Mouse (Mus musculus) kidney, adult 8-10 months (tissue): ENCODE results near the gene Prkcz.
"Not testable (repeated sequence)": the region's sequence is repeated elsewhere in the genome, so short reads cannot be mapped to it uniquely, and the experiment has no call there.

ENCODE experiments used
- DNase-seq, 2 experiments: peaks; one replicate each; pipeline ENCODE4 v3.0.0; 2022

Prkcz gene

DNA sequence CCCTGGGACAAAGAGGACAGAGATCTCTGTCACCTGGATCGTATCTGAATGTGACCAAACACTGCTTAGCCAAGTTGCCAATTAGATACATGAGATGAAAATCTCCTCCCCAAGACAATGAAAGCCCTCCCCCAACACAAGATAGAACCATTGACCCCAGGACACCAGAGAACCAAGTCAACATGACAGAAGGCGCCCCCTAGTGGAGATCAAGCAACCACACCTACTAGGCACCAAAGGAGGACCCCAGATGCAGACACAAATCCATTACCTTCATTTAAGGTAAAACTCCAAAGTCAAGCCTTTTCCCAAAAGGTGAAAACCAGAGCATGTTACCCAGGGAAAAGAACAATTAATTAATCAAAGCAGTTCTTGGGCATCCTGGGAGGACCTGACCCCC is 3.6 kb downstream of the Prkcz start:
- no peak for DNase-seq

GRCm38 (mm10) chr4:155356354-155356753 is 4.8 kb downstream of the Prkcz start:
- peak; percentile 87 to 92 for DNase-seq

- DNase-seq: peak; percentile 48 to 52
These were observed 6.6 kb downstream of the Prkcz start for GRCm38 (mm10) chr4:155354546-155354945.

- DNase-seq: no peak
These were observed 7.1 kb downstream of the Prkcz start for GRCm38 (mm10) chr4:155354035-155354434.

GRCm38 (mm10) chr4:155352581-155352980 is 8.6 kb downstream of the Prkcz start:
- DNase-seq: no peak

- DNase-seq: no peak
These were observed 14.8 kb downstream of the Prkcz start for GRCm38 (mm10) chr4:155346350-155346749.

DNA sequence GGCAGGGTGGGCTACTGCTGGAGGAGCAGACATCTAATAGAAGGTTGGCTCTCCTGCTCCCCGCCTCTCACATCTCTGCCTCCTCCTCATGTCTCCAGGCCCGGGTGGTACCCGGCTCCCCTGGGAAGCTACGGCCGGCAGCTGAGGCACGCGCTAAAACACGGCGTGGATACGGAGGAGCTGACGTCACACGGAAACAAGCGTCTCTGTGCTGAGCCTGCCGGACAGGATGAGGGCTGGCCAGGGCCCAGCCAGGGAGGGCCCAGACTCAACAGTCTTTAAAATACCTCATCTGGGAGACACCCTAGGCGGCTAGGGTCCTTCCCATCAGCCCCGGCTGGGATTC is 15.6 kb downstream of the Prkcz start:
- DNase-seq: peak in 1 of 2 experiments; percentile 34

- DNase-seq: no peak
These were observed 16.2 kb downstream of the Prkcz start for GRCm38 (mm10) chr4:155344716-155345607.

- DNase-seq: no peak
These were observed 16.9 kb downstream of the Prkcz start for GRCm38 (mm10) chr4:155344299-155344600.

GRCm38 (mm10) chr4:155343415-155344298 is 17.5 kb downstream of the Prkcz start:
- DNase-seq: no peak

- no peak for DNase-seq
These were observed 24.7 kb downstream of the Prkcz start for GRCm38 (mm10) chr4:155336284-155337050.

DNA sequence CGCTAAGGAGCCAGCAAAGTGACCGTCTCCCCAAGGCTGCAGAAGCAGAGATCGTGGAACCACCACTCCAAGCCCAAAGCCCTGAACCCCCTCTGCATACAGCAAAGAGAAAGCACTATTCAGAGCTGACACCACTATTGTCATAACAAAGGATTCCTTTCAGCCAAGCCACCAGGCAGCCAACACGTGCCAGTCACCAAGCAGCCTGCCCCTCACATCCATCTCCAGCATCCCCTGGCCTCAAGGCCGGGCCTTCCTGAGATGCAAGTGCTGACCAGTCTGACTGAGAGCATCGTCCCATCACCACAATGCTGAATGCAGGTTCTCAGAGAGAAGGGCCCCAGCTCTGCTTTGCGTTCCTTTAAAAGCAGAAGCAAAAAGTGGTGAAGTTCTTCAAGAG is 28.9 kb downstream of the Prkcz start:
- DNase-seq: no peak

DNA sequence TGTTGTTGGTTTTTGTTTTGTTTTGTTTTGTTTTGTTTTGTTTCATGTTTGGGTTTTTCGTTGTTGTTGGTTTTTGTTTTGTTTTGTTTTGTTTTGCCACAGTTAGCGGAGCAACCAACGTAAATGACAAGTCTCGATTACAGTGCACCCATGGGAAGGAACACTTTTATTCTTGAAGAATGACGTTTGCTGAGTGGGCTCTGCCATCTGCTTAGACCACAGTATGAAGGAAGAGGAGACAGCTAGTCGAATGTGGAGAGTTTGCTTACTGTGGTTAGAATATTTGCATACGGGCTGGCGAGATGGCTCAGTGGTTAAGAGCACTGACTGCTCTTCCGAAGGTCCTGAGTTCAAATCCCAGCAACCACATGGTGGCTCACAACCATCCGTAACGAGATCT is 32.8 kb downstream of the Prkcz start:
- DNase-seq: not testable (repeated sequence)

GRCm38 (mm10) chr4:155325773-155326172 is 35.4 kb downstream of the Prkcz start:
- DNase-seq: no peak

- DNase-seq: peak; percentile 63 to 75
These were observed 36.6 kb downstream of the Prkcz start for GRCm38 (mm10) chr4:155324511-155324910.

DNA sequence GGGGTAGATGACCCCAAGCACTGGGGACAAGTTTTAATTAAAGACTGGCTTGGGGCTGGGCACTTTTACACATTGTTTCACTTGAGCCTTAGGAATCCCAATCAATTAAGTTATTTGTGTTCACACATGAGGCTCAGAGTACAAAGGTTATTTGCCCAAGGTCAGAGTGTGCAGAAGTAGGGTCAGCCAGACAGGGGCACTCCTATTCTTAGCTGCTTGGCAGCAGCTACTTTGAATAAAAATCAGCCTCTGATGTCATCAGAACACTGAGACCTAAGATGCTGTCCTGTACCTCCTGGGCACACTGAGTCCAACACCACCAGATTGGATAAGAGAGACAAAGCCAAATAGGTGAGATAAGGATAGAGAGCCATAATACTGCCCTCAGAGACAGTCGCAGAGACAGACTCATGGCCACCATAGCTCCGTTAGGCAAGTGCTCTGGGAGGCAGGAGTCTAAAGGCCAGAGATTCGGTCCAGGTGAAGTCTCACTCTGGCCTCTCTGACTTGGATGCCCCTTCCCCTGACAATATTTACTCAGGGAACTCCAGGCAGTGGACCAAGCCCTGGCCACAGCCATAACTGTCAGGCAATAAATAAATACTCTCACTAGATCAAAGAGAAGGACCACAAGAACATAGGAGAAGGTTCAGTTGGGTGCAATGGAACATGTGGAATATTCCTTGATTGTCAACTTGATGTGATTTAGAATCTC is 37.9 kb downstream of the Prkcz start:
- DNase-seq: peak; percentile 22 to 55

GRCm38 (mm10) chr4:155320281-155321244 is 40.6 kb downstream of the Prkcz start:
- peak in 1 of 2 experiments; percentile 17 for DNase-seq

- peak in 1 of 2 experiments; percentile 8 for DNase-seq
These were observed 42.9 kb downstream of the Prkcz start for GRCm38 (mm10) chr4:155318266-155318665.

DNA sequence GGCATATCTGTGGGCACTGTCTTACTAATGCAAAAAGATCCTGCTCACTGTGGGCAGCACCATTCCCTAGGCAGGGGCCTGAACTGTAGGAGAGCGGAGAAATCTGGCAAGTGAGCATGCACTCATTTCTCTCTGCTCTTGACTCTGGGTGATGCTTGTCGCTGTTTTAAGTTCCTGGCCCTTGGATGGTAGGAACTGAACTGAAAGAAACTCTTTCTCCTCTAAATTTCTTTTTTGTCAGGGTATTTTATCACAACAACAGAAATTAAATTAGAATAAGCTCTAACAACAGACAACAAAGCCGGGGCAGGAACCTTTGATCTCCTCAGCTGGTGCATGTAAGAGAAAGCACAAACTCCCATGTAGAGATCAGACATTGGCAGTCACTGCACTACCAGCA is 46.1 kb downstream of the Prkcz start:
- DNase-seq: no peak

- DNase-seq: no peak
These were observed 52.5 kb downstream of the Prkcz start for GRCm38 (mm10) chr4:155308679-155309078.

DNA sequence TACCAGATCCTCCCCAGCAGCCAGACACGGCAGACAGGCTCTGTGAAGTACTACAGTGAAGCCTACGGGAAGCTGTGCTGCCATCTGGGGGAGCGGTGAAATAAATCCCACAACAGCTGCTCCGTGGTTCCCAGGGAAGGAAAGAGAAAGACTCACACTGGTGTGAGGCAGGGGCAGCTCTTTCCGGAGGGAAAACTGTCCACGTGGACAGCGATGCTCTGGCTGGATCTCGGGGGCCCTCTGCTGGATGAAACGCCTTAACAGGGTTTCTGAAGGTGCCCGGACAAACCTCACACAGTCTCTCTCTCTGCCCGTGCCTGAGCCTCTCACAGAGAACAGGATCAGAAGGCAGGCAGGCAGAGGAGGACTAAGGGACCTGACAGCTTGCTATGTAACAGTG is 53.1 kb downstream of the Prkcz start:
- peak; percentile 66 to 82 for DNase-seq
